Mouse (Mus musculus) liver, embryonic 14.5 days (tissue): ENCODE data around the gene Hsd17b2. TPM values are rescaled to one million over a fixed set of nuclear protein-coding genes. Genes with fewer than 3 reads are reported as not detected.
A peak's percentile ranks its signal among the peaks of the same experiment; 100 is the strongest.

ENCODE experiments used
- ATAC-seq: fragments of 200-750 bp; cut with Nextera tagmentation; 2 replicates; pipeline ENCODE4 v1.8.0; 2017; ENCODE audit warnings: moderate number of reproducible peaks, mild to moderate bottlenecking, moderate library complexity; ENCODE audit not compliant: insufficient read depth
- DNase-seq, 3 experiments: peaks; one replicate each; pipeline ENCODE4 v3.0.0-alpha.2; 2012 to 2013; ENCODE audit warnings: low read depth in 3 of 3, low spot score in 3 of 3
- H3K27ac ChIP-seq: fragments of 300-500 bp; sonication (generic); 2 replicates; pipeline ENCODE4 v1.5.1; 2014; ENCODE audit warnings: moderate library complexity, mild to moderate bottlenecking, control low read depth, inconsistent platforms
- H3K27me3 ChIP-seq: fragments of 300-500 bp; sonication (generic); 2 replicates; pipeline ENCODE4 v1.6.1; 2014; ENCODE audit warnings: mild to moderate bottlenecking, low read length, moderate library complexity; ENCODE audit not compliant: control insufficient read depth, insufficient read depth
- H3K36me3 ChIP-seq: fragments of 300-500 bp; sonication (generic); replicated peaks from 2 replicates; pipeline ENCODE4 v1.6.1; 2014; ENCODE audit warnings: low read depth; ENCODE audit not compliant: control insufficient read depth, insufficient read depth
- H3K4me1 ChIP-seq, 2 experiments: fragments of 200-500 bp in 1 of 2; fragments of 300-500 bp in 1 of 2; sonication (generic) in 1 of 2; replicated peaks; 2 replicates each; pipeline ENCODE4 v1.6.1; 2012 to 2014; ENCODE audit warnings: antibody characterized with exemption in 1 of 2, inconsistent platforms in 1 of 2, low read length in 1 of 2; ENCODE audit not compliant: control insufficient read depth in 2 of 2, insufficient read depth in 2 of 2
- H3K4me2 ChIP-seq: fragments of 300-500 bp; sonication (generic); 2 replicates; pipeline ENCODE4 v1.6.1; 2014; ENCODE audit warnings: low read depth, mild to moderate bottlenecking, control low read depth, moderate library complexity
- H3K4me3 ChIP-seq, 2 experiments: fragments of 200-500 bp in 1 of 2; fragments of 300-500 bp in 1 of 2; sonication (generic) in 1 of 2; 2 replicates each; pipeline ENCODE4 v1.5.1; 2012 to 2014; ENCODE audit warnings: low read depth in 2 of 2, low read length in 2 of 2, mild to moderate bottlenecking in 2 of 2, control low read depth in 1 of 2, inconsistent platforms in 1 of 2, moderate library complexity in 1 of 2; ENCODE audit not compliant: insufficient read depth in 1 of 2
- H3K9ac ChIP-seq: fragments of 300-500 bp; sonication (generic); replicated peaks from 2 replicates; pipeline ENCODE4 v1.6.1; 2014; ENCODE audit warnings: mild to moderate bottlenecking, control low read depth, moderate library complexity
- H3K9me3 ChIP-seq: fragments of 300-500 bp; sonication (generic); 2 replicates; pipeline ENCODE4 v1.6.1; 2016; ENCODE audit warnings: low read length, mixed read lengths; ENCODE audit not compliant: control insufficient read depth
- CTCF ChIP-seq: IDR thresholded peaks from 2 replicates; pipeline ENCODE4 v1.5.1; 2016; ENCODE audit warnings: antibody characterized with exemption, low read depth, control low read depth
- EP300 ChIP-seq: IDR thresholded peaks from 2 replicates; pipeline ENCODE4 v1.6.1; 2016; ENCODE audit warnings: antibody characterized with exemption, low read depth
- WGBS: fragments of 180-500 bp; shearing (Covaris S2); extraction: QIAGEN DNeasy Blood & Tissue Kit; methylation state at CpG from one replicate; pipeline ENCODE4 v1.1.7; 2014; ENCODE audit not compliant: insufficient replicate concordance; 5-methylcytosine and 5-hydroxymethylcytosine counted together
- polyA plus RNA-seq, 2 experiments: library from polyadenylated mRNA; depleted of rRNA in 1 of 2; stranded (reverse) in 1 of 2; unstranded in 1 of 2; fragments of >200 nt; fragmentation: Nextera tagmentation in 1 of 2; extraction: Ambion mirVana in 1 of 2; gene quantifications; 2 replicates each; pipeline versions ENCODE4 v1.2.1 to v1.2.3; 2012 to 2014

Gene Hsd17b2
- polyA plus RNA-seq, 2 experiments: 32.7 to 65.1 TPM

DNA sequence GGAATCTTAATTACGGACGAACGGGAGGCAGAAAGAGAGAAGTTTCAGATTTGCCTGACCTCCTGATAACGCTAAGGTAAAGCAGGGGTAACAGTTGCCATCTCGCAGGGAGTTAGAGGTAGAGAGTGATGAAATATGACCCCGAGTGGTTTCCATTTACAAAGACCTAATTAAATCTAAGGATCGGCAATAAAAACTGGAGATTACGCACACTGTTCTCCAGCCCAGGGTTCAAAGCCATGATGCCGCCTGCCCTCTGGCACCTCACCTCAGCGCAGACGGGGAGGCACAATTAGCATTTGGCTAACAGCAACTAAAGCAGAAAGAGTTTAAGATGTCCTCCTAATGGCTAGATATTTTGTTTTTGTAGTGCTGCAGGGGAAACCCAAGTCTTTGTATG, 31.2 kb upstream of the Hsd17b2 start:
- no peak for DNase-seq
- H3K27me3 ChIP-seq: no peaks in the 10 kb centered on the region
- H3K9me3 ChIP-seq: no peaks in the 10 kb centered on the region
- H3K27ac ChIP-seq: no peak overlapping the region
- 25% methylated on average over 11 of the region's 11 CpGs for WGBS
- H3K9ac ChIP-seq: no peak overlapping the region
- no peak for ATAC-seq
- no peak overlapping the region for H3K4me3 ChIP-seq
- no peaks in the 10 kb centered on the region for H3K4me1 ChIP-seq
- TF ChIP-seq EP300 (no peak), CTCF (no peak)
- no peak overlapping the region for H3K4me2 ChIP-seq
- H3K36me3 ChIP-seq: no peaks in the 10 kb centered on the region

DNA sequence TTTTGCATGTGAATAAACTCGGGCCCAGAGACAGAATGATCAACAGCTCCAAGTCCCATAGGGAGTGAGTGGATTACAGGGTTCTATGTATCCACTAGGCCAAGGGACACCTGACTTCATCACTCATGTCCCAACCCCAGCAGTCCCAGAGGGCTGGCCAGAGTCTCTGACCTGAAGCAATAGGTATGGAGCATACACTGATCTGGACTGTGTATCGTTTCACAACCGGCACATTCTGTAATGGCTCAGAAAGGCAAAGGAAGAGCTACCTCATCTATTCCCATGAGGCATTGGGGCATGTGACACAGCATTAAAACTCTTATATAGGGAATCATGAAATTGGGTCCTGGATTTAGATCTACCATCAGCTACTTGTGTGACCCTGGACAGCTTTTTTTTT, 29.1 kb upstream of the Hsd17b2 start:
- WGBS: 63% methylated on average over 3 of the region's 3 CpGs
- TF ChIP-seq CTCF: no peak
- no peak for TF ChIP-seq EP300
- DNase-seq: no peak
- no peak overlapping the region for H3K4me3 ChIP-seq
- H3K27me3 ChIP-seq: no peaks in the 10 kb centered on the region
- no peak overlapping the region for H3K27ac ChIP-seq
- H3K36me3 ChIP-seq: no peaks in the 10 kb centered on the region
- ATAC-seq: no peak
- H3K9me3 ChIP-seq: no peaks in the 10 kb centered on the region
- H3K4me2 ChIP-seq: no peak overlapping the region
- H3K4me1 ChIP-seq: peaks cover 0 to 5% of the 10 kb centered on the region in 2 experiments; a peak in 1 of 4 replicates
- no peak overlapping the region for H3K9ac ChIP-seq

DNA sequence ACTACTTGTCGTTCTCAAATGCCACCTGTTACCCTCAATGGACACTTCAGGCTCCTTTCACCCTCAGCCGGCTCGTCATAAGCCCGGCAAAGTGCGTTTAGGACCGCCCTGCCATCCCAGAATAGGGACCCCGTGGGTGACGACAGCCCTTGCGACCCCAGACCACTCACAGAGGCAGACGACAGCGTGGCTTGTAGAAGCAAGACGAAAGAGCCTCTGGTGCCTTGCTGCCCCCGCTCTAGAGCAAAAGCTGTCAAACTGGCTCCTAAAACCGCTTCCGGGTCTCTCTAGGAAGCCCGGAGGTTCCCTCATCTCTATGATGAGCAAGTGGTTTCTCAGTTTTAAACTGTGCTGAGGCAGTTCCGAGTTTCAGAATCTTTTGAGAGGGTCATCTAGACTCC, 28.3 kb upstream of the Hsd17b2 start, which contains the start of gene Sdr42e1:
TSS of gene Sdr42e1 (minus strand) at position 260 of the 401 bp plus-strand sequence.
- WGBS: 10% methylated on average over 17 of the region's 17 CpGs
- Histone ChIP-seq H3K4me2 (peak within 1 kb of the TSS; percentile 55), H3K9me3 (no peaks in the 10 kb centered on the region), H3K27me3 (no peaks in the 10 kb centered on the region), H3K9ac (no peak within 1 kb of the TSS; the same call in 1 of the 2 replicates), H3K36me3 (no peaks in the 10 kb centered on the region), H3K27ac (no peak within 1 kb of the TSS), H3K4me3 (peak within 1 kb of the TSS; percentile 35 to 57), H3K4me1 (peaks cover 0 to 9% of the 10 kb centered on the region in 2 experiments; a peak in 1 of 4 replicates)
- DNase-seq: peak in 1 of 3 experiments; percentile 27
- ATAC-seq: no peak
- no peak for TF ChIP-seq CTCF
- TF ChIP-seq EP300: no peak

DNA sequence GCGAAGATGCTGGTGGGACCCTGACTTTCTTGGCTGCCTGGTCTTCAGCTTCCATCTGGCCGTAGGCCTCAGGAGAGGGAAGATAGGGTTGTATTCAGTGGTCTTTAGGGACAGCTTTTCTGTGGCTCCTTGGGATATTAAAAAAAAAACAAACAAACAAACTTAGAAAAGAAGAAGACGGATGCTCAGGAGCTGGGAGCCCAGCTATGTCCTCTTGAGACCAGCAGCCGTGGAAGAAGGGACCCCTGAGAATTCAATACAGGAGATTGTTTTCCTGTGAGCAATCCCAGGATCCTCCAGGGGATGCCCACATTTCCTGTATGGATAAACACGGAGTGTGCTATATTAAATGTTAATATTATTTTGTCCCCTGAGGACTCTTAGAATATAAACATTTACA, 26.5 kb upstream of the Hsd17b2 start:
- 66% methylated on average over 5 of the region's 5 CpGs for WGBS
- TF ChIP-seq EP300 (no peak), CTCF (no peak)
- no peak for ATAC-seq
- H3K9ac ChIP-seq: no peak overlapping the region
- H3K9me3 ChIP-seq: no peaks in the 10 kb centered on the region
- no peak for DNase-seq
- no peak overlapping the region for H3K27ac ChIP-seq
- peaks cover 0 to 9% of the 10 kb centered on the region in 2 experiments; a peak in 1 of 4 replicates for H3K4me1 ChIP-seq
- H3K4me2 ChIP-seq: no peak overlapping the region
- no peaks in the 10 kb centered on the region for H3K36me3 ChIP-seq
- H3K4me3 ChIP-seq: no peak overlapping the region
- no peaks in the 10 kb centered on the region for H3K27me3 ChIP-seq

DNA sequence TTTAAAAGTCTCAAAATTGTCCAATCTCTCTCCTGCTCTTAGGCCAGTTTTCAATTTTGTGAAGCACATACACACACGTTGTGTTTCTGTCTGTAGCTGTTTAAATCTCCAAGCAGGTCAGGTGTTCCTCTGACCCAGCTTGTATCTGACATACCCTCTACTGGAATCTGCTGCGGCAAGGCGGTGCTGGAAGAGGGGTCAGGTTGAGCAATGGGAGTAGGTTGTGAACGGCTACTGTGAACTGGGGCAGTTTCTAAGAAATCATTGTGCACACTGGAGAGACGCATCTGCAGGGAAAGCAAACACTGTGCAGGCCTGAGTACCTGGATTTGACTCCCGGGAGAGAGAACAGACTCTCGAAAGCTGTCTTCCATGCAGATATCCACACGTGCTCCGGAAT, 25.2 kb upstream of the Hsd17b2 start:
- TF ChIP-seq EP300 (no peak), CTCF (no peak)
- ATAC-seq: peak; percentile 41; the same call in 1 of the 2 replicates
- H3K27ac ChIP-seq: peak overlapping the region; percentile 1; the same call in 1 of the 2 replicates
- no peaks in the 10 kb centered on the region for H3K27me3 ChIP-seq
- H3K36me3 ChIP-seq: no peaks in the 10 kb centered on the region
- WGBS: 62% methylated on average over 9 of the region's 9 CpGs
- no peak overlapping the region for H3K9ac ChIP-seq
- H3K4me1 ChIP-seq: peaks cover 0 to 9% of the 10 kb centered on the region in 2 experiments; a peak in 1 of 4 replicates
- 0 out of 2 replicates have a peak overlapping the region, but pooled peaks have one; percentile 20 for H3K4me2 ChIP-seq
- DNase-seq: no peak
- H3K4me3 ChIP-seq: no peak overlapping the region
- no peaks in the 10 kb centered on the region for H3K9me3 ChIP-seq
